Mouse (Mus musculus) splenic B cell, adult 2 months (primary cell): Measurements from ENCODE around the gene Hmgb2.
"Not testable (repeated sequence)": the region's sequence is repeated elsewhere in the genome, so short reads cannot be mapped to it uniquely, and the experiment has no call there.

Source experiments
- DNase-seq: peaks from one replicate; pipeline ENCODE4 v3.0.0-alpha.2; 2011; ENCODE audit warnings: low read depth, low spot score
- H3K27me3 ChIP-seq: 2 replicates; pipeline ENCODE4 v1.6.1; 2012; ENCODE audit warnings: mild to moderate bottlenecking, low read length, moderate library complexity, mixed read lengths; ENCODE audit not compliant: control insufficient read depth, poor library complexity, insufficient read depth, severe bottlenecking
- H3K36me3 ChIP-seq: 2 replicates; pipeline ENCODE4 v1.6.1; 2012; ENCODE audit warnings: mild to moderate bottlenecking, low read length, moderate library complexity, mixed read lengths; ENCODE audit not compliant: control insufficient read depth, poor library complexity, insufficient read depth, severe bottlenecking

Hmgb2 gene

DNA sequence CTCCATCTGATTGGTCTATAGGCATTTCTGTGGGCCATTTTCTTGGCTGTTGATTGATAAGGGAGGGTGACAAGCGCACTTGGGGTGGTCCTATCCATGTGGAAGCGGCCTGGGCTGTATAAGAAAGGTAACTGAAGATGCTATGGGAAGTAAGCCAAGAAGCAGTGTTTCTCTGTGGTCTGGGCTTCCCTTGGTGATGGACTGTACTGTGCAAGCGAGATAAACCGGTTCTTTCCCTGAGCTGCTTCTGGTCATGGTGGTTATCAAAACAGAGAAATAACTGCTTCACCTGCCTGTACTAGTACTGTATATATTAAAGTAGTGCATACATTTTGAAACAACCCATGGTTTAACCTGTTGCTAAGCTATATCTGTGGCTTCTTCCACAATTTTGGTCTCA is 19.8 kb upstream of the Hmgb2 start:
- H3K27me3 ChIP-seq = no peaks in the 10 kb centered on the region
- H3K36me3 ChIP-seq = no peaks in the 10 kb centered on the region
- DNase-seq = no peak

DNA sequence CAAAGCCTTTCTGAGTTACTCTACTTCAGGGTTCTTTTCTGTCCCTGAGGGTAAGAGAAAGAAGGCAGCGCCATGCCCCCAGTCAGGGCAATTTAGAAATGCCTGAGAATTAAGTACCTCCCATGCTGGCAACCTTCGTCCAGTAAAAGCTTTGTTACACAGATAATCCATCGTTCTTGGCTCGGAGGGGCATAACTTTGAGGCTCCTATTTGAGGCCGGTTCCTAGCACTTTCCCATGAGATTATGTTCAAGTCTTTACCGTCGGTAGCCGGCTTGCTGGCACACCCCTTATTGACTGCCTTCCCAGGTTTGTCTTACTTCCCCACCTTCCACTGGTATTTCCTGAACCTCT is 13.2 kb upstream of the Hmgb2 start:
- H3K27me3 ChIP-seq = no peaks in the 10 kb centered on the region
- no peaks in the 10 kb centered on the region for H3K36me3 ChIP-seq
- DNase-seq = no peak

DNA sequence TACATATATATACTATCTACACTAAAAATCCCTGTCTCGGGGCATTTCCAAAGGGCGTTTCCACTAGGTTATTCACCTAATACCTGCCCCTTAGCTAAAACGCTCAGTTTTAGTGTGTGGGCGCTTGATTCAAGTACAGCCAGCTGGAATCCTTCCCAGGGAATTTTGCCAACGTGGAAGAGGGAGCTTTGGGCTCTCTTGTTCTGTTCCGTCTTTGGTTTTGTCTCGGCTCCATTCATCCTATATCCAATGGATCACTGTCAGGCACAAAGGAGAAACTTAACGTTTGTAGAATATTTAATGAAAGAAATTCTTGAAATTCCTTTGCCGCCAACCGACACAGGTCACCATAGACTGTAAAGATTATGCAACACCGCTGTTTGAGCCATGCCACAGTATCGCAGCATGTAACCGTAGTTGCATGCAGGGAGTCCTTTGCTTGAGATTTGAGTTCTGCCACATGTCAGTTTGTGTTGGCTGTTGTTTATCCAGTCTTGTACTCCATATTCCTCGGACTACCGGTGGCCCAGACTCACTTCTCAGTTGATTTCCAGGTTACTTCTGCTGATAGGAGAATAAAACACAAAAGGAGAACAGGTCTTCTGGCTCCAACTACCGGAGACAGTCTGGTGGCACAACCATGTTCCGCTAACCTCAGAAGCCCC is 12.7 kb upstream of the Hmgb2 start:
- H3K27me3 ChIP-seq = no peaks in the 10 kb centered on the region
- no peak for DNase-seq
- no peaks in the 10 kb centered on the region for H3K36me3 ChIP-seq

DNA sequence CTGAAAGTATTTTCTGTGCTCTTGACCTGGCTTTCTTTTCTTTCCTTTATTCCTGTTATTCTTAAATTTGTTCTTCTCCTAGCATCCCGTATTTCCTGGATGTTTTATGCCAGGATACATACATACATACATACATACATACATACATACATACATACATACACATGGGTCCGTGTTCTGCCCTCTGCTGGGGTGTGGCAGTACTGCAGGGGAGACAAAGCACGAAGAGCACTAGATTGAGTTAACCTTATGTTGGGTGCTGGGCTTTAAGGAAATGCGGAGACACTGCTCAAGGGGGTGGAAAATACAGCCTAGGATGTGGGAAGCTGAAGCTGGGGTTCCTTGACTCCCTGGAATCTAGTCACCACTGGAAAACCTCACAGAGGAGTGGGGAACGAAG is 8.1 kb upstream of the Hmgb2 start:
- no peaks in the 10 kb centered on the region for H3K27me3 ChIP-seq
- DNase-seq = peak; percentile 87
- H3K36me3 ChIP-seq = no peaks in the 10 kb centered on the region

DNA sequence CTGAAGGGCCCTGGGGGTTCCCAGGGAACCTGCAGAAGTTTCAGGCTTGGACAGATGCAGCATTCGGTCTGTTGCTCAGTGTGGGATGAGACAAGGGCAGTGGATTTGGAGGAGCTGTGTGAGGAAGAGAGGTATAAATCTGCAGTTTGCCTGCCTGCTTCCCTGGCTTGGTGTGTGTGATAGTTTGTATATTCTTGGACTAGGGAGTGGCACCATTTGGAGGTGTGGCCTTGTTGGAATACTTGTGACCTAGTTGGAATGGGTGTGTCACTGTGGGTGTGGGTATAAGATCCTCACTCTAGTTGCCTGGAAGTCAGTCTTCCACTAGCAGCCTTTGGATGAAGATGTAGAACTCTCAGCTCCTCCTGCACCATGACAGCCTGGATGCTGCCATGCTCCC is 6.2 kb upstream of the Hmgb2 start:
- H3K27me3 ChIP-seq, H3K36me3 ChIP-seq, DNase-seq: not testable (repeated sequence)

DNA sequence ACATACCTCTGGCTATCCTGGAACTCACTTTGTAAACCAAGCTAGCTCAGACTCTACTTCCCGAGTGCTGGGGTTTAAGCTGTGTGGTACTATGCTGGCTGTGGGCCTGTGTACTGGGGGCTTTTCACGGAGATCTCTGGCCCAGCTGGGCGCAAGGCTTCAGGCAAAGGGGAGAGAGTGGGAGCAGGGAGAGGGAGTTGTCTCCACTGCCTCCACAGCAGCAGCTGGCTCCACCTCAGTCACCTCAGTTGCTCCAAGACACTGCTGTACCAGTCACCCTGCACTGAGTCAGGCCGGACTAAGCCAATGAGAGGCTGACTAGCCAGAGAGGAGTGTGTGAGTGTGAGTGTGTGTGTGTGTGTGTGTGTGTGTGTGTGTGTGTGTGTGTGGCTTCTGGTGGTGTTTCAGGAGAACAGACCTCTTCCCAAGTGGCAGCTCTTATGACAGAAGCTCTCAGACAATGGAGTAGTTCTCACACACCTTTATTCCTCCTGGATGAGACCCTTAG is 4.1 kb upstream of the Hmgb2 start:
- Histone ChIP-seq H3K27me3 (no peaks in the 10 kb centered on the region), H3K36me3 (no peaks in the 10 kb centered on the region)
- no peak for DNase-seq

DNA sequence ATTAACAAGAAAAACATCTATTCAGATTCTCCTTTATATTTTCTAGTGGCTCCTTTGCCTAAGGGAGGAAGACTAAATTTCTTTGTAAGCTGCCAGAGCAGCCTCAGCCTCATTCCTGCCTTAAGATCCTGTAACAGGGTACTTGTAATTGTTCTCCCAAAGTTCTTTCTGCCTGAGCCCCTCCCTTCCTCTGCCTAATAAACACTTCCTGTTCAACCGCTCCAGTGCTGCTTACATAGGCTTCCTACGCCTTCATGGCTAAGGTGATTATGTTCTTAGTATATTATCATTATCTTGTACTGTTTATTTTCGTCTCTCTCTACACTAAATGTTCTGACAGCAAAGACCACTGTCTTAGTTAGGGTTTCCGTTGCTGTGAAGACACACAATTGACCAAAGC is 3.0 kb upstream of the Hmgb2 start:
- no peaks in the 10 kb centered on the region for H3K36me3 ChIP-seq
- DNase-seq = no peak

DNA sequence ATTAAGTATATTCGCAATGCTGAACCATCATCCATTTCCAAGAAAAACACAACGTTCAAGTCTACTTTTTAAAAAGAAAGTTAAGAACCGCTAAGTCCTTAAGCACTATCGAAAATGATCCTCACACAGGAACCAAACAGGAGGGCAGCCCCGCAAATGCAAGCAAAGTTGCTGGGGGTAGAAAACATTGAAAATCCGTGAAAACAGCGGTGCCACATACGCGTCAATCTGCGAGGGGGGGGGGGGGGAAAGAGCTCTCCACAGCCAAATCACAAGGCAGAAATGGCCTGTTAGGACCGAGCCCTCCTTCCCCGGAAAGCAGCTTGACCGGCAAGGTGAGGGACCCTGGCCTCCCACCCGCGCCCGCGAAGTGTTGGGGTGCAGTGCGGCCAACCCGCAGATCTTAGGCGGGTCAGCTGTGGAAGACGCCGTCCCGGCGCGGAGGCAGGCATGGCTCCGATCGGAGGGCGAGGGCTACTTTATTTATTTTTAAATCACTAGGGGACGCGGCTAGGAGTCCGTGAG is 854 bp upstream of the Hmgb2 start:
- DNase-seq = no peak
- no peaks in the 10 kb centered on the region for H3K27me3 ChIP-seq
- H3K36me3 ChIP-seq = no peaks in the 10 kb centered on the region

More for the DNA sequence above, 3.0 kb upstream of the Hmgb2 start:
- H3K27me3 ChIP-seq = no peaks in the 10 kb centered on the region

DNA sequence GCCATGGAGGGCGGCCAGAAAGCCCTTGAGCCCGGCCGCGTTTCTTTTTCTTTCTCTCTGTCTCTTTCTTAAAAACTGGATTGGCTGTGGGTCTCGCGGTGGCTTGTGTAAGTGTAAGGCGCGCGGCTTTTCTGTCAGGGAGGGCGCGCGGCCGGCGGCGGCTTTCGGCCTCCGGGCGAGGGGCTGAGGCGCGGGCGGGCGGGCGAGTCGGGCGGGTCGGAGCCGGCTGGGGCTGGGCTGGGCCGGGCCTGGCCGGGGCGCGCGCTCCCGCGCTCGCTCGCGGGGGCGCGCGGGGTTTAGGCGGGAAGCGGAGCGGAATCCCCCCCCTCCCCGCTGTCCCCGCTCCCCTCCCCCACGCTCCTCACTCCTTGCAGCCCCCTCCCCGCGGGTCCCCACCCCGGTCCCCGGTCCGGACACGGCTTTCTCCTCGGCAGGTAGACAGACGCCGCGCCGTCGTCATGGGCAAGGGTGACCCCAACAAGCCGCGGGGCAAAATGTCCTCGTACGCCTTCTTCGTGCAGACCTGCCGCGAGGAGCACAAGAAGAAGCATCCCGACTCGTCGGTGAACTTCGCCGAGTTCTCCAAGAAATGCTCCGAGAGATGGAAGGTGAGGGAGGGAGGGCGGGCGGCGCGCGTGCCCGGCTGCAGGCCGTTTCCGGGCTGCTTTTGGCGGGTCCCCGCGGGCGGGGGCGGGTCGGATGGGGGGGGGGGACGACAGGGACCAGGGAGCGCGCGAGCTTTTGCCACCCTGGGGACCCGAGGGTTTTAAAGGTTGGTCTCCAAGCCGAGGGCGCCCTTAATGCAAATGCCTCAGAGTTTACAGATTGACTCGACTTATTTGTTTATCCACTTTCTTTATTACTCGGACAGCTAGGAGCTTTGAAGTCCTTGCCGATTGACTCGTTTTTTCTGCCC is 692 bp downstream of the Hmgb2 start:
- Histone ChIP-seq H3K27me3 (no peaks in the 10 kb centered on the region), H3K36me3 (0 out of 2 replicates have a peak, but pooled peaks cover 1% of the 10 kb centered on the region)
- peak; percentile 51 for DNase-seq

DNA sequence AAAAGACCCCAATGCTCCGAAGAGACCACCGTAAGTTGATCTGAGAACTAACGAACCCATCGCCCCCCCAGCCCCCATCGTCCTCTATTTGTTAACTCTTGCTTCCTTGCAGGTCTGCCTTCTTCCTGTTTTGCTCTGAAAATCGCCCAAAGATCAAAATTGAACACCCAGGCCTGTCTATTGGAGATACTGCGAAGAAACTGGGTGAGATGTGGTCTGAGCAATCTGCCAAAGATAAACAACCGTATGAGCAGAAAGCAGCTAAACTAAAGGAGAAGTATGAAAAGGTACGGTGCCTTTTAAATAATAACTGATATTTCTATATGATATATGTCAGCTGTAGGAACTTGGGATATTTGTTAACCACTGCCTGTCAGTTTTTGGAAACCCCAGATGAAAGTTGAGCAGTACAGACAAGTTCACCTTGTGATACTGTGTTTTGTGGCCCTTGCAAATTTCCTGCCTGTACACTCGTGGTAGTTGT is 1.5 kb downstream of the Hmgb2 start:
- not testable (repeated sequence) for DNase-seq, H3K36me3 ChIP-seq, H3K27me3 ChIP-seq

DNA sequence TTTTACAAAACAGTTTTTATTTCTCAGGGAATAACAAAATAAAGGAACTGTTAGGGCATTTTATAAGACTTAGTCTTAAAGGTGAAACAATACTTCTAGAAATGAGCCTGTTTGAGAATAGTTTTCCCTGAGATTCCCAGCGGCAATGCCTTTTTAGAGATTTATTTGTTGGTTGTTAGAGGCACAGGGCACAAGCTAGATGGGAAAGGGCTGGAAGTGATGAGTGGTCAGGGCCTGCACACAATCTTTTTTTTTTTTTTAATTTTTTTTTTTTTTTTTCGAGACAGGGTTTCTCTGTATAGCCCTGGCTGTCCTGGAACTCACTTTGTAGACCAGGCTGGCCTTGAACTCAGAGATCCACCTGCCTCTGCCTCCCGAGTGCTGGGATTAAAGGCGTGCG is 5.0 kb downstream of the Hmgb2 start:
- not testable (repeated sequence) for H3K27me3 ChIP-seq, DNase-seq, H3K36me3 ChIP-seq

DNA sequence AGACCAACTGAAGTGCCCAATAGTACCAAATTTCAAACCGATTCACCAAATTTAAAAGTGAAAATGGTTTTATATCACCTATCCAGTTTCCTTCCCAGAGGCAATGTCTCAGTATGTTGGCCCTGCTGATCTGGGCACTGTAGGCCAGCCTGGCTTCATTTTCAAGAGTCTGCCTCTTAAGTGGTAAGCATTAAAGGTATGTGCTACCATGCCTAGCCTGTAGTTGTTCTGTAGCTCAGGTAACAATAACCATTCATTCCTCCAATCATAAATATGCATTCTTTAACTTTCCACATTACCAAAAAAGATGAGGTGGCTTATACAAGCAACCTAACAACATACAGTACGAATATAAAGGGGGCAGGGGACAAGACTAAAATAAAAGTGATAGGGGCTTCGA is 6.0 kb downstream of the Hmgb2 start:
- no peaks in the 10 kb centered on the region for H3K27me3 ChIP-seq
- DNase-seq = no peak
- peaks cover 3% of the 10 kb centered on the region; the same call in 1 of the 2 replicates for H3K36me3 ChIP-seq

DNA sequence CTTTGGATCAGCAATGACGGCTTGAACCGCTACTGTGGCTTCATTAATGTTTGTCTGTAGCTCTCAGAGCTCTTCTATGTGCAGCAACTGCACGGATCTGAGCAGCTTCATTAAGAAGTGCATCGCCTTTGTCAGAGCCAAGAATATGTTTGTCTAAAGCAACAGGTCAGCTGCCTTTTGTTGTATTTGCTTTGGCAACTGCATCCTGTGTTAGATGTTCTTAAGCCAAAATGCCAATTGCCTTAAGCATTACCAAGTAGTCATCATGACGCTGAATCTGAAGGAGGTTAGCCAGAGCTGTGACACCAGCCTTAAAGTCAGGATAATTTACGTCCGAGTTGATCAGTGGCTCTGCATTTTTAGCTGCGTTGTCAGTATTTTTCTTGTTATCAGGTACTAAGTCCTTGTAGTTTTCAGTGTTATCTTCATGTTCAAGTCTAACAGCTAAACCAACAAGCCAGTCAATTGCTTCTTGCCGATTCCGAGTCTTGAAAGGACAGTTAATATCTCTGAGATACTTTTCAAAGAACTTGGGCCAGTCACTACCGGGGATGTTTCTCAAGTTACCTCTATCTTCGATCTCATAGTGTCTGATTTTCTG is 8.6 kb downstream of the Hmgb2 start:
- Histone ChIP-seq H3K27me3 (no peaks in the 10 kb centered on the region), H3K36me3 (peaks cover 3% of the 10 kb centered on the region; the same call in 1 of the 2 replicates)
- DNase-seq = no peak

DNA sequence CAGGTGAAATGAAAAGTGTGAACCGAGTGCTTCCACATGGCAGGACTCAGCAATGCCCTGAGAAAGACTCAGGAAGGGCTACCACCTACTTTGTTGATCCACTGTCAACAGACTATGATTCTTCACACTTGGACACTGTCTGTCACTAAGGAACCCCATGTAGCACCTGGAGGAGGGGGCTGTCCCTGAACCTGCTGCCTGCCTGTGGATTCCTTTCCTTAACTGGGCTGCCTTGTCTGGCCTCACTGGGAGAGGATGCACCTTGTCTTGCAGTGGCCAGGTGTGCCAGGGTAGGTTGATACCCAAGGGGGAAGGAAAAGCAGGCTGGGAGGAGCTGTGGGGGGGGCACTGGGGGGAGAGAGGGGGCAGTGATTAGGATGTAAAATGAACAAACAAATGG is 16.3 kb downstream of the Hmgb2 start:
- Histone ChIP-seq H3K27me3 (no peaks in the 10 kb centered on the region), H3K36me3 (no peaks in the 10 kb centered on the region)
- DNase-seq = no peak

DNA sequence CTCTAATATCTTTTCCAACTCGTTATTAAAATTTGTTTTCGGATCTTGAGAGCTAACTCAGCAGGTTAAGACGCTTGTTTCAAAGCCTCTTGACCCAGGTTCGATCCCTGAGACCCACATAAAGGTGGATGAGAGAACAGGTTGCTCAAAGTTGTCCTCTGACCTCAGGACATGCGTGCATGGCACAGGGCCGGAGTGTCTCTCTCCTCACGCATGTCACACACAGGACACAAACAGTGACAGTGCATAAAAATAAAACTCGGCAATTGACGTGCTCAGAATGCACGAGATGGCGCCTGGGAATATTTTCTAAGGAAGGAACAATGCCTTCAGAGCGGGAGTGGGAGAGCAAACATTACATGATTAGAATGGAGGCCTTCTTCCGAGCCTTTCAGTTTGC is 18.5 kb downstream of the Hmgb2 start:
- no peak for DNase-seq
- Histone ChIP-seq H3K36me3 (no peaks in the 10 kb centered on the region; the same call in 1 of the 2 replicates), H3K27me3 (no peaks in the 10 kb centered on the region)
